Mouse (Mus musculus): ENCODE results near the gene Rnf220. TPM values are rescaled to one million over a fixed set of nuclear protein-coding genes. Genes with fewer than 3 reads are reported as not detected.
A peak's percentile ranks its signal among the peaks of the same experiment; 100 is the strongest.

Rnf220 gene
- polyA plus RNA-seq, 1 experiment from 2014 or later = 68.7 TPM

- WGBS = 75% methylated on average over 14 of the region's 14 CpGs
- H3K9me3 ChIP-seq (replicated peaks) = no peaks in the 10 kb centered on the region
- no peak overlapping the region for H3K4me2 ChIP-seq
Measured at GRCm38 (mm10) chr4:117473291-117473984, 23.4 kb downstream of the Rnf220 start.

GRCm38 (mm10) chr4:117469471-117469870 lies 27.4 kb downstream of the Rnf220 start:
- no peaks in the 10 kb centered on the region for H3K36me3 ChIP-seq
- no peak overlapping the region for H3K9ac ChIP-seq
- H3K4me3 ChIP-seq (replicated peaks) = no peak overlapping the region
- no peaks in the 10 kb centered on the region for H3K4me1 ChIP-seq
- H3K27ac ChIP-seq = no peak overlapping the region
- H3K27me3 ChIP-seq = peaks cover 40% of the 10 kb centered on the region
- H3K9me3 ChIP-seq (replicated peaks) = no peaks in the 10 kb centered on the region
- no peak overlapping the region for H3K4me2 ChIP-seq
- WGBS = 71% methylated on average over 4 of the region's 4 CpGs
- ATAC-seq (replicated peaks; ENCODE audit: low FRiP score) = no peak

More at GRCm38 (mm10) chr4:117473291-117473984, 23.4 kb downstream of the Rnf220 start:
- no peak for ATAC-seq (replicated peaks; ENCODE audit: low FRiP score)
- Histone ChIP-seq H3K27me3 (peaks cover 59% of the 10 kb centered on the region), H3K4me1 (0 out of 2 replicates have a peak, but pooled peaks cover 9% of the 10 kb centered on the region), H3K4me3 (replicated peaks) (no peak overlapping the region), H3K9ac (no peak overlapping the region), H3K27ac (no peak overlapping the region), H3K36me3 (no peaks in the 10 kb centered on the region)

GRCm38 (mm10) chr4:117467936-117468335 lies 28.9 kb downstream of the Rnf220 start:
- no peaks in the 10 kb centered on the region for H3K9me3 ChIP-seq (replicated peaks)
- 89% methylated on average over 7 of the region's 7 CpGs for WGBS
- H3K4me3 ChIP-seq (replicated peaks) = no peak overlapping the region
- H3K9ac ChIP-seq = no peak overlapping the region
- H3K27me3 ChIP-seq = peaks cover 27% of the 10 kb centered on the region
- no peak for ATAC-seq (replicated peaks; ENCODE audit: low FRiP score)
- H3K27ac ChIP-seq = no peak overlapping the region
- H3K36me3 ChIP-seq = no peaks in the 10 kb centered on the region
- H3K4me2 ChIP-seq = no peak overlapping the region
- H3K4me1 ChIP-seq = no peaks in the 10 kb centered on the region

- WGBS = 82% methylated on average over 1 of the region's 1 CpGs
- no peaks in the 10 kb centered on the region for H3K36me3 ChIP-seq
Measured at GRCm38 (mm10) chr4:117449151-117449550, 47.7 kb downstream of the Rnf220 start.

GRCm38 (mm10) chr4:117447926-117448325 lies 48.9 kb downstream of the Rnf220 start:
- ATAC-seq (replicated peaks; ENCODE audit: low FRiP score) = no peak
- Histone ChIP-seq H3K9me3 (replicated peaks) (no peaks in the 10 kb centered on the region), H3K4me2 (no peak overlapping the region), H3K4me3 (replicated peaks) (no peak overlapping the region), H3K36me3 (no peaks in the 10 kb centered on the region), H3K4me1 (no peaks in the 10 kb centered on the region), H3K27me3 (peaks cover 17% of the 10 kb centered on the region; the same call in 1 of the 2 replicates), H3K27ac (no peak overlapping the region), H3K9ac (no peak overlapping the region)
- WGBS = 90% methylated on average over 3 of the region's 3 CpGs

More at GRCm38 (mm10) chr4:117449151-117449550, 47.7 kb downstream of the Rnf220 start:
- Histone ChIP-seq H3K4me1 (no peaks in the 10 kb centered on the region), H3K4me3 (replicated peaks) (no peak overlapping the region), H3K27me3 (peaks cover 17% of the 10 kb centered on the region; the same call in 1 of the 2 replicates), H3K4me2 (no peak overlapping the region), H3K9ac (no peak overlapping the region), H3K9me3 (replicated peaks) (no peaks in the 10 kb centered on the region), H3K27ac (no peak overlapping the region)
- ATAC-seq (replicated peaks; ENCODE audit: low FRiP score) = no peak

- H3K4me3 ChIP-seq (replicated peaks) = no peak overlapping the region
- H3K36me3 ChIP-seq = no peaks in the 10 kb centered on the region
- H3K9me3 ChIP-seq (replicated peaks) = no peaks in the 10 kb centered on the region
- no peaks in the 10 kb centered on the region for H3K4me1 ChIP-seq
- WGBS = 85% methylated on average over 19 of the region's 19 CpGs
- peaks cover 29% of the 10 kb centered on the region for H3K27me3 ChIP-seq
- H3K9ac ChIP-seq = no peak overlapping the region
- no peak overlapping the region for H3K27ac ChIP-seq
- no peak for ATAC-seq (replicated peaks; ENCODE audit: low FRiP score)
- no peak overlapping the region for H3K4me2 ChIP-seq
Measured at GRCm38 (mm10) chr4:117445516-117446207, 51.2 kb downstream of the Rnf220 start.

GRCm38 (mm10) chr4:117438919-117439318 lies 57.9 kb downstream of the Rnf220 start:
- 83% methylated on average over 3 of the region's 3 CpGs for WGBS
- Histone ChIP-seq H3K4me2 (no peak overlapping the region), H3K27ac (no peak overlapping the region), H3K27me3 (peaks cover 64% of the 10 kb centered on the region), H3K4me1 (peaks cover 10% of the 10 kb centered on the region), H3K9ac (no peak overlapping the region), H3K36me3 (no peaks in the 10 kb centered on the region), H3K9me3 (replicated peaks) (no peaks in the 10 kb centered on the region), H3K4me3 (replicated peaks) (no peak overlapping the region)
- ATAC-seq (replicated peaks; ENCODE audit: low FRiP score) = no peak

GRCm38 (mm10) chr4:117438064-117438463 lies 58.8 kb downstream of the Rnf220 start:
- Histone ChIP-seq H3K36me3 (no peaks in the 10 kb centered on the region), H3K4me1 (peaks cover 11% of the 10 kb centered on the region), H3K4me3 (replicated peaks) (no peak overlapping the region), H3K27ac (no peak overlapping the region), H3K4me2 (no peak overlapping the region), H3K27me3 (peaks cover 69% of the 10 kb centered on the region), H3K9ac (no peak overlapping the region), H3K9me3 (replicated peaks) (no peaks in the 10 kb centered on the region)
- no peak for ATAC-seq (replicated peaks; ENCODE audit: low FRiP score)
- 88% methylated on average over 14 of the region's 14 CpGs for WGBS

- Histone ChIP-seq H3K4me3 (replicated peaks) (no peak overlapping the region), H3K4me1 (peaks cover 11% of the 10 kb centered on the region), H3K4me2 (no peak overlapping the region), H3K9ac (no peak overlapping the region), H3K36me3 (no peaks in the 10 kb centered on the region), H3K27me3 (peaks cover 79% of the 10 kb centered on the region), H3K27ac (no peak overlapping the region), H3K9me3 (replicated peaks) (no peaks in the 10 kb centered on the region)
- no peak for ATAC-seq (replicated peaks; ENCODE audit: low FRiP score)
- 29% methylated on average over 14 of the region's 14 CpGs for WGBS
Measured at GRCm38 (mm10) chr4:117436995-117437660, 59.7 kb downstream of the Rnf220 start.

- H3K9me3 ChIP-seq (replicated peaks) = no peaks in the 10 kb centered on the region
- H3K27me3 ChIP-seq = peaks cover 85% of the 10 kb centered on the region
- H3K4me1 ChIP-seq = peaks cover 11% of the 10 kb centered on the region
- no peak for ATAC-seq (replicated peaks; ENCODE audit: low FRiP score)
- H3K9ac ChIP-seq = no peak overlapping the region
- WGBS = 21% methylated on average over 8 of the region's 8 CpGs
- no peak overlapping the region for H3K4me2 ChIP-seq
- no peaks in the 10 kb centered on the region for H3K36me3 ChIP-seq
- no peak overlapping the region for H3K4me3 ChIP-seq (replicated peaks)
- no peak overlapping the region for H3K27ac ChIP-seq
Measured at GRCm38 (mm10) chr4:117434336-117434735, 62.5 kb downstream of the Rnf220 start.

GRCm38 (mm10) chr4:117429604-117430003 lies 67.2 kb downstream of the Rnf220 start:
- ATAC-seq (replicated peaks; ENCODE audit: low FRiP score) = no peak
- Histone ChIP-seq H3K9ac (no peak overlapping the region), H3K27ac (no peak overlapping the region), H3K4me3 (replicated peaks) (no peak overlapping the region), H3K9me3 (replicated peaks) (no peaks in the 10 kb centered on the region), H3K36me3 (no peaks in the 10 kb centered on the region), H3K4me2 (no peak overlapping the region), H3K27me3 (peaks cover 84% of the 10 kb centered on the region), H3K4me1 (peaks cover 19% of the 10 kb centered on the region)
- 69% methylated on average over 9 of the region's 9 CpGs for WGBS

GRCm38 (mm10) chr4:117427540-117427939 lies 69.3 kb downstream of the Rnf220 start:
- H3K9ac ChIP-seq = no peak overlapping the region
- peaks cover 11% of the 10 kb centered on the region for H3K4me1 ChIP-seq
- no peak overlapping the region for H3K27ac ChIP-seq
- H3K27me3 ChIP-seq = peaks cover 70% of the 10 kb centered on the region
- no peaks in the 10 kb centered on the region for H3K9me3 ChIP-seq (replicated peaks)
- H3K4me3 ChIP-seq (replicated peaks) = no peak overlapping the region
- H3K36me3 ChIP-seq = no peaks in the 10 kb centered on the region
- peak overlapping the region; percentile 7; the same call in 1 of the 2 replicates for H3K4me2 ChIP-seq
- peak; percentile 71; the same call in 1 of the 2 replicates for ATAC-seq (replicated peaks; ENCODE audit: low FRiP score)
- WGBS = 24% methylated on average over 12 of the region's 12 CpGs

Data from kidney, embryonic 15.5 days (tissue).